Mouse (Mus musculus) hindbrain, postnatal 0 days (tissue): ENCODE measurements around the gene Tmem231. TPM values are rescaled to one million over a fixed set of nuclear protein-coding genes. Genes with fewer than 3 reads are reported as not detected.

Experiments used
- ATAC-seq: fragments of 200-750 bp; cut with Nextera tagmentation; 2 replicates; pipeline ENCODE4 v1.8.0; 2017; ENCODE audit warnings: mild to moderate bottlenecking, moderate TSS enrichment, moderate library complexity
- DNase-seq: peaks from one replicate; pipeline ENCODE4 v3.0.0-alpha.2; 2015; ENCODE audit warnings: low spot score
- H3K27ac ChIP-seq: fragments of 300-500 bp; sonication (generic); 2 replicates; pipeline ENCODE4 v1.5.1; 2014; ENCODE audit warnings: mild to moderate bottlenecking
- H3K27me3 ChIP-seq: fragments of 300-500 bp; sonication (generic); 2 replicates; pipeline ENCODE4 v1.6.1; 2014; ENCODE audit warnings: low read length, mixed read lengths; ENCODE audit not compliant: insufficient read depth
- H3K36me3 ChIP-seq: fragments of 300-500 bp; sonication (generic); 2 replicates; pipeline ENCODE4 v1.6.1; 2014; ENCODE audit warnings: low read length, mixed read lengths; ENCODE audit not compliant: insufficient read depth
- H3K4me1 ChIP-seq: fragments of 300-500 bp; sonication (generic); 2 replicates; pipeline ENCODE4 v1.6.1; 2014; ENCODE audit warnings: antibody characterized with exemption, low read length, mixed read lengths; ENCODE audit not compliant: insufficient read depth
- H3K4me2 ChIP-seq: fragments of 300-500 bp; sonication (generic); 2 replicates; pipeline ENCODE4 v1.6.1; 2014; ENCODE audit warnings: low read depth, mild to moderate bottlenecking, low read length, moderate library complexity, mixed read lengths
- H3K4me3 ChIP-seq: fragments of 300-500 bp; sonication (generic); 2 replicates; pipeline ENCODE4 v1.5.1; 2014; ENCODE audit warnings: low read length
- H3K9ac ChIP-seq: fragments of 300-500 bp; sonication (generic); replicated peaks from 2 replicates; pipeline ENCODE4 v1.6.1; 2014; ENCODE audit warnings: mild to moderate bottlenecking, low read length, moderate library complexity, mixed read lengths
- H3K9me3 ChIP-seq: fragments of 300-500 bp; sonication (generic); 2 replicates; pipeline ENCODE4 v1.6.1; 2016; ENCODE audit warnings: low read length, mixed read lengths
- CTCF ChIP-seq: IDR thresholded peaks from 2 replicates; pipeline ENCODE4 v1.5.1; 2016; ENCODE audit warnings: antibody characterized with exemption, control low read depth, low read depth
- WGBS: fragments of 180-500 bp; shearing (Covaris S2); extraction: QIAGEN DNeasy Blood & Tissue Kit; methylation state at CpG from one replicate; pipeline ENCODE4 v1.1.7; 2014; 5-methylcytosine and 5-hydroxymethylcytosine counted together
- polyA plus RNA-seq: library from polyadenylated mRNA; unstranded; fragments of >200 nt; fragmentation: Nextera tagmentation; extraction: Ambion mirVana; gene quantifications from 2 replicates; pipeline ENCODE4 v1.2.1, GENCODE M21; 2015
- total RNA-seq: library from RNA; depleted of rRNA; stranded (reverse); fragments of >200 nt; gene quantifications from 2 replicates; pipeline ENCODE4 v1.2.3, GENCODE M21; 2014

Tmem231 gene
- total and polyA plus RNA-seq, 2 experiments from 2014 or later, result 14.4 to 15.5 TPM

DNA sequence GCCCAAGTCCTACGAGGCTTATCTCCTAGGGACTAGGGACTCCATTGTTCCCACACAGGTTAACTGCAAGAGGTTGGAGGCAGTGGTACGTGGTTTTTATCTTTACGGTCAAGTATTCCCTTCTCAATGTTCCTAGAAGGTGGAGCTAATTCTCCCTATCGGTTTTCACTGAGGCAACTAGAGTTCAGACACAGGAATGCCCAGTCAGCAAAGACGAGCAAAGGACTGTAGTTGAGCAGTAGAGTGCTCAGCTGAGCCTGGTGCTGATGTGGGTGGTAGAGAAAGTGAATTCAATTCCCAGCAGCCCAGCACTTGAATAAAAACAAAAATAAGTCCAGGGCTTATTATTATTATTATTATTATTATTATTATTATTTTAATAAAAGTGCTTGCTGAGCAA lies 41.1 kb downstream of the Tmem231 start:
- Histone ChIP-seq H3K36me3 (no peaks in the 10 kb centered on the region), H3K4me3 (no peak overlapping the region), H3K9ac (no peak overlapping the region), H3K4me2 (no peak overlapping the region), H3K27me3 (no peaks in the 10 kb centered on the region; the same call in none of the 2 replicates), H3K9me3 (no peaks in the 10 kb centered on the region), H3K27ac (no peak overlapping the region), H3K4me1 (peaks cover 6% of the 10 kb centered on the region; the same call in 1 of the 2 replicates)
- TF ChIP-seq CTCF, result no peak
- DNase-seq, result no peak
- 71% methylated on average over 5 of the region's 5 CpGs for WGBS
- ATAC-seq, result no peak

DNA sequence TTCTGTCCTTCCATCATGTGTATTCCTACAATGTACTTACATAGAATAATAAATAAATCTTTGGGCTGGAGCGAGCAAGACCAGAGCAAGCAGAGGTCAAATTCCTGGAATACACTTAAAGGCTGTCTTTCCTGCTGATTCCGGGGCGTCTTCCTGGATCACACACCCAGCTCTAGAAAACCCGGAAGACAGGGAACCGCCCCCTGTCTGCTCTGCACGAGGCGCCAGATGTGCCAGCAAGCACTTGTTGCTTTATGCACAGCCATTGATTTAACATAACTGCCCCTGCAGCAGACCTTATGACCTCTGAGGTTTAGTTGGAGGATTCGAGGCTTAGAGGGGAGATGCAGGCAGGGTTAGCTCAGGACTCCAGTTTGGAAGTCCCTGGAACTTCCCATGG lies 41.7 kb downstream of the Tmem231 start:
- peaks cover 6% of the 10 kb centered on the region; the same call in 1 of the 2 replicates for H3K4me1 ChIP-seq
- no peak overlapping the region for H3K9ac ChIP-seq
- no peak for ATAC-seq
- H3K9me3 ChIP-seq, result no peaks in the 10 kb centered on the region
- H3K4me2 ChIP-seq, result no peak overlapping the region
- H3K27ac ChIP-seq, result no peak overlapping the region
- no peak for DNase-seq
- H3K36me3 ChIP-seq, result no peaks in the 10 kb centered on the region
- TF ChIP-seq CTCF, result no peak
- no peaks in the 10 kb centered on the region; the same call in none of the 2 replicates for H3K27me3 ChIP-seq
- no peak overlapping the region for H3K4me3 ChIP-seq
- WGBS, result 49% methylated on average over 8 of the region's 8 CpGs

DNA sequence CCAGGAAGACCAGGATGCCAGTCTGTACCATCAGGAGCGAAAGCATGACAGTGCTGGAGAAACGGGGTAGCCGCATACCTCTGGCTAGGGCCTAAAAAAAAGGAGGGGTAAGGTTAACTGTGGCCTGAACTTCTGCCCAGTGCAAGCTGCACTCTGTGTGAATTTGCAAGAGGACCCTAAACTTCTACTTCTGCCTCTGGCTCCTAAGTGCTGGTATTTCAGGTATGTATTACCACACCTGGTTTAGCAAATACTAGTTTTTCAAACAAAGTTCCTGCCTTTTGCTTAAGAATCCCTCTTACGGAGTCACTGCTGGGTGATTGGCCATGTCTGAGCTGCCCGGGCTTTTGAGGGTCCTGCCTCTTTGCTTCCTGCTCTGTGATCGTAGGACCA lies 42.8 kb downstream of the Tmem231 start:
- WGBS, result 63% methylated on average over 6 of the region's 6 CpGs
- no peak for TF ChIP-seq CTCF
- peaks cover 6% of the 10 kb centered on the region; the same call in 1 of the 2 replicates for H3K4me1 ChIP-seq
- no peak overlapping the region for H3K27ac ChIP-seq
- H3K4me3 ChIP-seq, result peak overlapping the region; percentile 37; the same call in 1 of the 2 replicates
- no peak overlapping the region for H3K4me2 ChIP-seq
- no peaks in the 10 kb centered on the region for H3K36me3 ChIP-seq
- ATAC-seq, result no peak
- no peak for DNase-seq
- no peak overlapping the region for H3K9ac ChIP-seq
- no peaks in the 10 kb centered on the region; the same call in none of the 2 replicates for H3K27me3 ChIP-seq
- H3K9me3 ChIP-seq, result no peaks in the 10 kb centered on the region

DNA sequence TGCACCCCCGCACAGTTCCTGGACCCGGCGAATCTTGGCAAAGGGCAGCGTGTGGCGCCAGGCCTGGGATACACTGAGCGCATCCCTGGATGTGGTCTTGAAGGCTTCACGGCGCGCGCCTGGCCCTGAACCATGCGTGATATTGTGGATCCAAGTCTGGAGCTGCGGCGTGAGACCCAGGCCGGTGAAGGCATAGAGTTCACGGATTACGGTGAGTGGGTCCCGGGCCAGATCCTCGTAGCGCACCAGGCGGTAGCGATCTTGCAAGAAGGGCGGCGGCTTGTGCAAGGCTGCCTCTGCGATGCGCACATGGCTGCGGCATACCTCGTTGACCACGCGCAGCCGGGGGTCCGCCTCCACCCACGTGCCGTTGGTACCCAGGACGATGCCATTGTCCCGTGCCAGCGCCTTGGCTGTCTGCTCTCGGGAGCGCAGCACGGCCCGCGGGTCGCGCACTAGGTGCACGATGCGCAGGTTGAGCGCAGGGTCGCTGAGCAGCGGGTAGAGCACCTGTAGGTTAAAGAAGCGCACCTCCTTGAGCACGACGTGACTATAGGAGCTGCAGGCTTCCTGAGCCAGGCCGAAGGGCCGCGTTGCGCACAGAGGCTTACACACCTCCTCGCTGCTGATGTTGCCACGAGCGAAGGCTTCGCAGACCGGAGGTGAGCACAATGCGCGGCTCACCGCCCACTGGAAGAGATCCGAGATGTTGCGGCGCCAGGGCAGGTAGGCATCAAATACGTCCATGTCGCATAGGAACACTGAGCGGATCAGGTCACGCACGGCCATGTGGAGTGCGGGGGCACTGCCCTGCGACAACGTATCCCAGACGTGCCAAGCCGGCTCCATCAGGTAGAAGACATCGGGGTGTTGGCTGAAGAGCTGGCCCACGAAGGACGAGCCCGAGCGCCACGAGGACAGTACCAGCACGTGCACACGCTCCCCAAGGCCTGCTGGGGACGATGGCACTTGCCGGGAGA lies 43.5 kb downstream of the Tmem231 start:
- H3K9me3 ChIP-seq, result no peaks in the 10 kb centered on the region
- H3K4me2 ChIP-seq, result peak overlapping the region; percentile 68
- H3K27ac ChIP-seq, result no peak overlapping the region
- ATAC-seq (peak; percentile 45; the same call in 1 of the 2 replicates), DNase-seq (peak; percentile 40)
- WGBS, result 10% methylated on average over 85 of the region's 86 CpGs
- peaks cover 6% of the 10 kb centered on the region; the same call in 1 of the 2 replicates for H3K4me1 ChIP-seq
- peak overlapping the region; percentile 37 for H3K4me3 ChIP-seq
- H3K36me3 ChIP-seq, result no peaks in the 10 kb centered on the region
- no peaks in the 10 kb centered on the region; the same call in none of the 2 replicates for H3K27me3 ChIP-seq
- H3K9ac ChIP-seq, result no peak overlapping the region; the same call in 1 of the 2 replicates
- no peak for TF ChIP-seq CTCF

DNA sequence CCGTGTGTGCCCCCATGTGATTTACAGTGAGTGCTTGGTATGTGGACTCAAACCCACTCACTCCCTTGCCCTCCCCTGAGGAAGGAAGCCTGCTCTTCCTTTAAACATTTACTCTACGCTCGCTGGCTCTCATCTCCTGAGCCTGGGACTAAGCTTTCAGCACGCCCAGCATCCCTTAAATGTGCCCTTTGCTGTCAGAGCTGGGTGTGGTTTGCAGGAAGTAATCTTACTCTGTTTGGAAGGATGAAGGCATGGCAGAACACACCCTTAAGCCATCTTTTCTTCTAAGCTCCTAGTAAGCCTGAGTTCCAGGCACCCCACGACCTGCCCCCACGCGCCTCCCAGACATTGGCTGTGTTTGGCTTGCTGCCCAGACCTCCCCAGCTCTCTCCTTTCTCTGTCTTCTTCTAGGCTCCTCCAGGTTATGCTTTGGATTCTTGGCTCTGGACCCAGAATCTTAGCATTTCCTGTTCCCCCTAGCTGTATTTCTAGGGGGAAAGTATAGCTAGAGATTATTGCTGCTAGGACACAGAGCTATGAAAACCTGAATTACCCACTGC lies 45.5 kb downstream of the Tmem231 start:
- WGBS, result 46% methylated on average over 7 of the region's 7 CpGs
- H3K27me3 ChIP-seq, result no peaks in the 10 kb centered on the region; the same call in none of the 2 replicates
- no peak for DNase-seq

DNA sequence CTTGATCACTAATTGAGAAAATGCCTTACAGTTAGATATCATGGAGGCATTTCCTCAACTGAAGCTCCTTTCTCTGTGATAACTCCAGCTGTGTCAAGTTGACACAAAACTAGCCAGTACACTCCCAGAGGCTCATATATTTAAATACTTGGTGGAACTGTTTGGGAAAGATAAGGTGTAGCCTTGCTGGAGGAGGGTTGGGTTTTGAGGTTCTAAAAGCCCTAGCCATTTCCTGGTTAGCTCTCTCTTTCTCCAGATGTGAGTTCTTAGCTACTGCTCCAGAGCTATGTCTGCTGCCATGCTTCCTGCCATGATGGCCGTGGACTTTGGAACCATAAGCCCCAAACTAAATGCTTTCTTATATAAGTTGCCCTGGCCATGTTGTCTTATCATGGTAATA lies 46.2 kb downstream of the Tmem231 start:
- ATAC-seq (no peak), DNase-seq (no peak)
- no peaks in the 10 kb centered on the region for H3K9me3 ChIP-seq
- no peak overlapping the region for H3K4me2 ChIP-seq
- H3K4me1 ChIP-seq, result peaks cover 6% of the 10 kb centered on the region; the same call in 1 of the 2 replicates
- H3K4me3 ChIP-seq, result no peak overlapping the region
- H3K36me3 ChIP-seq, result no peaks in the 10 kb centered on the region
- no peak overlapping the region for H3K9ac ChIP-seq
- no peak for TF ChIP-seq CTCF
- 84% methylated on average over 1 of the region's 1 CpGs for WGBS
- no peaks in the 10 kb centered on the region; the same call in none of the 2 replicates for H3K27me3 ChIP-seq
- H3K27ac ChIP-seq, result no peak overlapping the region

More for the DNA sequence above, 45.5 kb downstream of the Tmem231 start:
- Histone ChIP-seq H3K4me1 (peaks cover 6% of the 10 kb centered on the region; the same call in 1 of the 2 replicates), H3K9me3 (no peaks in the 10 kb centered on the region), H3K4me3 (no peak overlapping the region), H3K9ac (no peak overlapping the region), H3K4me2 (no peak overlapping the region), H3K36me3 (no peaks in the 10 kb centered on the region), H3K27ac (no peak overlapping the region)
- TF ChIP-seq CTCF, result no peak
- no peak for ATAC-seq
